In the genomic region with DNA sequence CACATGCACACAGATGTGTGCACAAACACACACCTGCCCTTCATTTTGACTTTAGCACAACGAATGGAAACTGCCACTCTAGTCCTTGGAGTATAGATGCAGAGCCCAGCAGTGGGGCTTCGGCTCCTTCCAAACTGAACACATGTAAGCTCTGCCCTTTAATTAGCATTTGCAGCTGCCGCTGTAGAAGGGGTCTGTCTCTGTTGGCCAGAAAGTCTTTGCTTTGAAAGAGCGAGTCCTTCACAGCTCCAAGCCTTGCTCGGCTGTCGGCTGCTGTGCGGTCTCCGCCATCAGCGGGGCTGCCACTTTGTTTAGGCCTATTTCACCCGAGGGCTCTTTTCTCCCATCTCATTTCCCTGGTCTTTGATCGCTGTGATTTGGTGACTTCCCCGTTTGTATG, we compare ENCODE assay signal across 26 mouse cellular contexts. TPM values are rescaled to one million over a fixed set of nuclear protein-coding genes. Genes with fewer than 3 reads are reported as not detected.
A peak's percentile ranks its signal among the peaks of the same experiment; 100 is the strongest.
DNase-seq lines count a peak whose midpoint lies in the region; ATAC-seq and TF ChIP-seq lines count a peak whose summit lies in the region.
"Had no signal": no experiment of that assay in that cellular context is flagged by ENCODE, and none has a peak within 500 bp of the region (broad histone marks: within the 10 kb centered on the region; RNA-seq: fewer than 3 reads in every experiment).

No protein-coding gene starts in this region.

- H3K4me2 ChIP-seq in hindbrain, embryonic 13.5 days = no peak overlapping the region
- H3K4me2 ChIP-seq in midbrain, embryonic 16.5 days (ENCODE audit: low read length) = no peak overlapping the region
- H3K4me2 ChIP-seq: limb, embryonic 15.5 days; liver, embryonic 13.5 days had no signal

- no peak overlapping the region for H3K4me3 ChIP-seq in heart, embryonic 10.5 days
- H3K4me3 ChIP-seq in E14TG2a.4 (replicated peaks; ENCODE audit: low read length) = peak overlapping the region; percentile 52
- no peak overlapping the region for H3K4me3 ChIP-seq in hindbrain, embryonic 13.5 days
- no peak overlapping the region for H3K4me3 ChIP-seq in midbrain, embryonic 16.5 days (ENCODE audit: low read depth, low read length)
- H3K4me3 ChIP-seq: limb, embryonic 10.5 days; limb, embryonic 15.5 days; liver, embryonic 13.5 days; megakaryocyte, embryonic 14.5 days had no signal

- TF ChIP-seq CTCF in E14TG2a.4 (conservative IDR thresholded peaks at IDR 0.05; ENCODE audit: low read length) = no peak

- DNase-seq in heart, embryonic 10.5 days (ENCODE audit: low spot score) = no peak
- DNase-seq in heart, postnatal 4 days = no peak
- DNase-seq in natural killer cell, adult 2 months (ENCODE audit: low spot score in 2 of 2) = no peak
- DNase-seq in gastrocnemius, postnatal 10 days = no peak
- DNase-seq: adrenal gland, adult 2 months; adrenal gland, postnatal 36 days; cerebellum, adult 8-10 months; cerebellum, postnatal 25 days; heart, postnatal 14 days; kidney, adult 11 months; kidney, postnatal 14 days; layer of hippocampus, adult 9-11 months; liver, embryonic 13.5 days; lung, adult 18-20 months; lung, postnatal 4 days; right cerebral cortex, adult 18-20 months; spleen, adult 18-20 months; thymus, postnatal 25 days had no signal

- no peaks in the 10 kb centered on the region for H3K9me3 ChIP-seq in heart, embryonic 10.5 days
- no peaks in the 10 kb centered on the region for H3K9me3 ChIP-seq in E14TG2a.4 (ENCODE audit: low read length)
- no peaks in the 10 kb centered on the region for H3K9me3 ChIP-seq in hindbrain, embryonic 13.5 days
- no peaks in the 10 kb centered on the region for H3K9me3 ChIP-seq in midbrain, embryonic 16.5 days (replicated peaks; ENCODE audit: control insufficient read depth, low read length, poor library complexity, severe bottlenecking)
- H3K9me3 ChIP-seq: limb, embryonic 10.5 days; limb, embryonic 15.5 days; liver, embryonic 13.5 days; megakaryocyte, embryonic 14.5 days had no signal

- no peaks in the 10 kb centered on the region for H3K27me3 ChIP-seq in heart, embryonic 10.5 days (ENCODE audit: insufficient read depth, poor library complexity, severe bottlenecking)
- no peaks in the 10 kb centered on the region for H3K27me3 ChIP-seq in E14TG2a.4 (ENCODE audit: insufficient read depth, low read length)
- no peaks in the 10 kb centered on the region for H3K27me3 ChIP-seq in hindbrain, embryonic 13.5 days
- H3K27me3 ChIP-seq in midbrain, embryonic 16.5 days (ENCODE audit: control insufficient read depth, insufficient read depth, low read depth, low read length) = no peaks in the 10 kb centered on the region
- H3K27me3 ChIP-seq: limb, embryonic 15.5 days; liver, embryonic 13.5 days; megakaryocyte, embryonic 14.5 days had no signal

- ATAC-seq in hindbrain, embryonic 13.5 days (ENCODE audit: low FRiP score) = no peak
- no peak for ATAC-seq in midbrain, embryonic 16.5 days
- ATAC-seq: forebrain, embryonic 16.5 days; lung, postnatal 0 days had no signal

- H3K4me1 ChIP-seq in heart, embryonic 10.5 days = peaks cover 31% of the 10 kb centered on the region
- H3K4me1 ChIP-seq in E14TG2a.4 (replicated peaks; ENCODE audit: low read depth, low read length) = peaks cover 58% of the 10 kb centered on the region
- peaks cover 9% of the 10 kb centered on the region for H3K4me1 ChIP-seq in hindbrain, embryonic 13.5 days (replicated peaks)
- H3K4me1 ChIP-seq in midbrain, embryonic 16.5 days (ENCODE audit: control insufficient read depth, insufficient read depth, low read length) = no peaks in the 10 kb centered on the region; the same call in 1 of the 2 replicates
- H3K4me1 ChIP-seq: limb, embryonic 10.5 days; limb, embryonic 15.5 days; megakaryocyte, embryonic 14.5 days had no signal

- peaks cover 53% of the 10 kb centered on the region for H3K36me3 ChIP-seq in heart, embryonic 10.5 days
- peaks cover 89% of the 10 kb centered on the region for H3K36me3 ChIP-seq in E14TG2a.4 (ENCODE audit: insufficient read depth, low read length)
- no peaks in the 10 kb centered on the region for H3K36me3 ChIP-seq in hindbrain, embryonic 13.5 days
- H3K36me3 ChIP-seq in midbrain, embryonic 16.5 days (ENCODE audit: control insufficient read depth, insufficient read depth, low read length) = no peaks in the 10 kb centered on the region

- peak overlapping the region; percentile 14; the same call in 1 of the 2 replicates for H3K27ac ChIP-seq in heart, embryonic 10.5 days
- H3K27ac ChIP-seq in hindbrain, embryonic 13.5 days = peak overlapping the region; percentile 14; the same call in 1 of the 2 replicates
- H3K27ac ChIP-seq in midbrain, embryonic 16.5 days (ENCODE audit: low read length) = 0 out of 2 replicates have a peak overlapping the region, but pooled peaks have one; percentile 2
- H3K27ac ChIP-seq: limb, embryonic 10.5 days; limb, embryonic 15.5 days; liver, embryonic 13.5 days had no signal

- no peak overlapping the region for H3K9ac ChIP-seq in hindbrain, embryonic 13.5 days
- no peak overlapping the region for H3K9ac ChIP-seq in midbrain, embryonic 16.5 days (ENCODE audit: low read depth, low read length)
- H3K9ac ChIP-seq: limb, embryonic 15.5 days; liver, embryonic 13.5 days had no signal

- 91% methylated on average over 12 of the region's 12 CpGs for WGBS in heart, embryonic 10.5 days
- WGBS in hindbrain, embryonic 13.5 days = 58% methylated on average over 12 of the region's 12 CpGs
- WGBS in midbrain, embryonic 16.5 days = 40% methylated on average over 12 of the region's 12 CpGs

RNA-seq across cellular contexts. Expression of a gene that starts 23.5 kb away (rescaled TPM):
- 28.4 and 38.5 TPM in 2 replicates for polyA plus RNA-seq in heart, embryonic 10.5 days (2016; fragmentation: Nextera tagmentation; extraction: Ambion mirVana)
- 10 to 100 TPM; 22.7 to 25.4 TPM for total RNA-seq in heart, postnatal 4 days (2021)
- polyA plus RNA-seq in hindbrain, embryonic 13.5 days (2015; fragmentation: Nextera tagmentation; extraction: Ambion mirVana) = 16.3 and 17.7 TPM in 2 replicates
- 28.3 and 30.7 TPM in 2 replicates for polyA plus RNA-seq in midbrain, embryonic 16.5 days (2015; fragmentation: Nextera tagmentation; extraction: Ambion mirVana)
- total RNA-seq in gastrocnemius, postnatal 10 days (2021) = 10 to 100 TPM in 1 of 2 experiments, 1 to 10 TPM in 1; 7.8 to 11.4 TPM
